Mouse (Mus musculus) thymus, postnatal 0 days (tissue): ENCODE data around the gene Steap3. TPM values are rescaled to one million over a fixed set of nuclear protein-coding genes. Genes with fewer than 3 reads are reported as not detected.

Source experiments
- DNase-seq: peaks from one replicate; pipeline ENCODE4 v3.0.0-alpha.2; 2015; ENCODE audit warnings: low spot score
- polyA plus RNA-seq: library from polyadenylated mRNA; unstranded; fragments of >200 nt; fragmentation: Nextera tagmentation; extraction: Ambion mirVana; gene quantifications from 2 replicates; pipeline ENCODE4 v1.2.1, GENCODE M21; 2015

The Steap3 gene
- polyA plus RNA-seq, 1 experiment from 2014 or later: 4.7 TPM

DNA sequence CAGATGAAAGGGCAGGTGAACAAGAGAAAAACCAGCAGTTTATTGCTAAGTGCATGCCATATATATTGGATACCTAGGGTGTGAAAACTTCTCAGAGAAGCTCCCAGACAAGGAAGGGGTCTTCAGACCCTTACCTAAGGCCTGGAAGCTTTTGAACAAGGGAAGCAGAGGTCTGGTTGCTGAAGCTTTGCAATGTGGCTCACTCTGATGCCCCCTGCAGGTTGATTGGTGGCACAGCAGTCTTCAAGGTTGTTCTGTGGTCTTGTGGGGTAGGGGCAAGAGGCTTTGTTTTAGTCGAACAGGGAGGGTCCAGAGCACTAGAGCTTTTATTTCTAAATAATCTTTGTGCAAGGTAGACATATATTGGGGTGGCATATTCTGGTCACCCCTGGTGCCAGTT is 117.2 kb downstream of the Steap3 start:
- peak; percentile 54 for DNase-seq

DNA sequence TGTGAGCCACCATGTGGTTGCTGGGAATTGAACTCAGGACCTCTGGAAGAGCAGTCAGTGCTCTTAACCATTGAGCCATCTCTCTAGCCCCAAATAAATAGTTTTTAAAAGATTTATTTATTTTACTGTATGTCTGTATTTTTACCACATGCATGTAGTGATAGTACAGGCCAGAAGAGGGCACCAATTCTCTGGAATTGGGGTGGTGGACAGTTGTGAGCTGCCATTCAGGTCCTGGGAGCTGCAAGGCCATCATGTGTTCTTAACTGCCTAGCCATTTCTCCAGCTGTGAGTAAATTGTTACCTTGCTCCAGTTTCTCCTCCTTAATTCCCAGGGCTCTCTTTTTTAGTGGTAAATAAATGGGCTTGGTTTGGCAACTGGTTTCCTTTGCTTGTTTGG is 118.3 kb downstream of the Steap3 start:
- peak; percentile 25 for DNase-seq

DNA sequence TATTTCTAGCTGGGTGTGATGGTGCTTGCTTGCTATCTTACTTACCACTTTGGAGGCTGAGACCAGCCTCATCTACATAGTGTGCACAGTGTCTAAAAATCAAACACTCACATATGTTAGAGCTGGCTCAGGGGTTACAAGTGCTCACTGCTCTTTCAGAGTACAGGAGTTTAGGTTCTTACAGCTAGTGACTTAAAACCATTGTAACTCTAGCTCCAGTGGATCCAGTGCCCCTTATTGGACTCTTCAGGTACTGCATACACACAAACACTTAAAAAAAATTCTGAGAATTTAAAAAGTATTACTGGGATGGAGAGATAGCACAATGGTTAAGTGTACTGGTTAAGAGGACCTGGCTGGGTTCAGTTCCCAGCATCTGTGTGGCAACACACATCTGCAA is 125.5 kb downstream of the Steap3 start:
- no peak for DNase-seq

DNA sequence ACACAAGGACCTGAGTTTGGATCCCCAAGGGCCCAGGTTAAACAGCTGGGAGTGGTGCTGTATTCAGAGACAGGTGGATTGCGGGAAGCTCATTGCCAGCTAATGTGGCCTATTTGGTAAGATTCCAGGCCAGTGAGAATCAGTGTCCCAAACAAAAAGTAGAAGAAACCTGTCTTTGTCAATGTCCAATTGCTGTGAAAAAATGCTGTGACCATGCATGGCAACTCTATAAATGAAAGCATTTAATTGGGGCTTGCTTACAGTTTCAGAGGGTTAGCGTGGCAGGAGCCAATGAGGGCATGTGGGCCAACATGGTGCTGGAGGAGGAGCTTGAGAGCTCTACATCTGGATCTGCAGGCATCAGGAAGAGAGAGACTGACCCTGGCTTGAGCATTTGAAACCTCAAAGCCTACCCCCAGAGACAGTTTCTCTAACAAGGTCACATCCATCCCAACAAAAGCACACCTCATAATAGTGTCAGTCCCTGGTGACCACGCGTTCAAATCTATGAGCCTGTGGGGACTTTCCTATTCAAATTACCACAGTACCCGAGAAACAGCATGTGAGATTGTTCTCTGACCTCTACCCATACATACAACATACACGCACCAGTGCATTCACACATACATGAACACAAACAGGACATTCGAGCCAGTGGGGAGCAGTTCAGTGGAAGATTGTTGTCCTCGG is 126.8 kb downstream of the Steap3 start:
- no peak for DNase-seq

DNA sequence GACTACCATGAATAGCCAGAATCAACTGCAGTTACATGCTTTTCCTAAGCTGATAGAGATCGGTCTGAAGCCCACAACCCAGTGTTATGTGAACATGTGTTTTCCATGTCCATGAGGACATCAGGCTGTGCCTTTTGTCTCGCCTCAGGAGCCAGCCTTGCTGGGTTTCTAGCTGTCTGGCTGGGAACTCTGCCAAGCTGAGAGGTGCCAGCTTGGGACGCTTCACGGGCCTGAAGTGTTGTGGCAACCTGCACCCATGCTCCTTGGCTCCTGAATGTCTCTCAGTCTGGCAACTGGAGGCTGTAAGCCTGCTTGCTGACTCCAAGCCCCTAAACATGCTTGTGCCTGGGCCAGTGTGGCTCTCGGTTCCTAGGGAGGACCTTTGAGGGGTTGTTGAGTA is 130.0 kb downstream of the Steap3 start:
- DNase-seq: no peak

Other genes with a start within 250 kb of the Steap3 start
- gene Tmem37, start 198.6 kb downstream of the Steap3 start, polyA plus RNA-seq: 11.3 and 11.4 TPM in 2 replicates
- gene Dbi, start 151.6 kb downstream of the Steap3 start, polyA plus RNA-seq: 518 and 575 TPM in 2 replicates
- 55.5 and 56.4 TPM in 2 replicates for gene 3110009E18Rik, start 151.5 kb downstream of the Steap3 start, polyA plus RNA-seq
- gene C1ql2, start 67.9 kb upstream of the Steap3 start, polyA plus RNA-seq: 0.10 TPM in 1 of 2 replicates, not detected in the other
- gene Marco, start 232.3 kb upstream of the Steap3 start, polyA plus RNA-seq: 0.38 and 0.63 TPM in 2 replicates